ENCODE assay signal across 1 mouse cellular context in the genomic region with DNA sequence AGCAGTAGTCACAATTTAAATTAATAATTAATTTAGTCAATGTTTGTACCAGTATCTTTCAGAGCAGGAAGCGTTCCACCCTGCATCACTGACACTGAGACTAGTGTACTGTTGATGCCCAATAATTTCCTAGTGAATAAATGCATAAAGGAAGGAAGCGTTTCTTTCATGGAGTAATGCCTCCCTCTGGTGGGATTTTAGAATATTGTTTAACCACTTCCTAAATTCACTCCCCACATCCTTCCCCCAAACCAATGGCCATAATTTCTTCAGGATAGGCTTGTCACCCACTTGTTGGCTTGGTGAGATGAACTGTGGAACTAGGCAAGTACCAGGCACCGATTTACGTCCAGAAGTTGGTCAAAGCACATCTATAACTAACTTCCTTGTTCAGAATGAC.
A peak's percentile ranks its signal among the peaks of the same experiment; 100 is the strongest.
TF ChIP-seq lines count a peak whose summit lies in the region.

No protein-coding gene starts in this region.

TF ChIP-seq in CH12.LX, 34 proteins besides CTCF, POLR2A, EP300 and RAD21 (continued from another document):
- TF ChIP-seq MEF2A (IDR thresholded peaks at IDR 0.05; ENCODE audit: borderline replicate concordance, low read depth, low read length), result no peak
- TF ChIP-seq ZKSCAN1 (IDR thresholded peaks at IDR 0.05; ENCODE audit: borderline replicate concordance, low read depth, low read length), result no peak
- TF ChIP-seq ELF1 (IDR thresholded peaks at IDR 0.05; ENCODE audit: low read depth, low read length), result peak; percentile 58; the same call in 1 of the 2 replicates
- no peak for TF ChIP-seq ETS1 (conservative IDR thresholded peaks at IDR 0.05; ENCODE audit: low read depth, low read length)
- TF ChIP-seq HCFC1 (IDR thresholded peaks at IDR 0.05; ENCODE audit: low read depth, low read length), result peak; percentile 56; the same call in 1 of the 2 replicates
- 0 out of 2 replicates have a peak, but pooled peaks have one; percentile 42 for TF ChIP-seq JUND (conservative IDR thresholded peaks at IDR 0.05; ENCODE audit: low read depth, low read length)
- TF ChIP-seq E2F4 (IDR thresholded peaks at IDR 0.05; ENCODE audit: insufficient replicate concordance, low read depth, low read length), result no peak
- TF ChIP-seq MAX (IDR thresholded peaks at IDR 0.05; ENCODE audit: low read length), result no peak
- no peak for TF ChIP-seq UBTF (IDR thresholded peaks at IDR 0.05; ENCODE audit: low read depth, low read length)
- 0 out of 2 replicates have a peak, but pooled peaks have one; percentile 15 for TF ChIP-seq TBP (conservative IDR thresholded peaks at IDR 0.05; ENCODE audit: low read depth, low read length)
- no peak for TF ChIP-seq NRF1 (IDR thresholded peaks at IDR 0.05; ENCODE audit: low read depth, low read length)
- peak; percentile 29; the same call in 1 of the 2 replicates for TF ChIP-seq IRF4 (IDR thresholded peaks at IDR 0.05; ENCODE audit: low read depth, low read length)
- peak; percentile 78 for TF ChIP-seq ZC3H11A (IDR thresholded peaks at IDR 0.05; ENCODE audit: low read depth, low read length)
- TF ChIP-seq GABPA (IDR thresholded peaks at IDR 0.05; ENCODE audit: insufficient replicate concordance, low read depth, low read length), result no peak
TF ChIP-seq in CH12.LX: peak in this region for 8.
